21 mouse cellular contexts compared by ENCODE assay signal in genomic region chr3:137289683-137289984, GRCm38 (mm10). TPM values are rescaled to one million over a fixed set of nuclear protein-coding genes. Genes with fewer than 3 reads are reported as not detected.
DNase-seq lines count a peak whose midpoint lies in the region; ATAC-seq and TF ChIP-seq lines count a peak whose summit lies in the region.
"Had no signal": no experiment of that assay in that cellular context is flagged by ENCODE, and none has a peak within 500 bp of the region (broad histone marks: within the 10 kb centered on the region; RNA-seq: fewer than 3 reads in every experiment).

No protein-coding gene starts in this region.

- CTCF ChIA-PET in Patski (lab: Charles Lee): interaction anchor here (1.0 to 1.5 kb wide), 2 partner anchors 21 to 23 kb away, joined by 3 to 4 read pairs; no protein-coding TSS in a partner anchor

- H3K36me3 ChIP-seq in forebrain, embryonic 14.5 days (ENCODE audit: control insufficient read depth, insufficient read depth, low read length): no peaks in the 10 kb centered on the region
- no peaks in the 10 kb centered on the region for H3K36me3 ChIP-seq in forebrain, embryonic 11.5 days (ENCODE audit: control insufficient read depth, insufficient read depth, low read length)
- H3K36me3 ChIP-seq in neural tube, embryonic 12.5 days: no peaks in the 10 kb centered on the region
- H3K36me3 ChIP-seq in midbrain, embryonic 11.5 days (ENCODE audit: control insufficient read depth, insufficient read depth, low read length): no peaks in the 10 kb centered on the region
- no peaks in the 10 kb centered on the region for H3K36me3 ChIP-seq in hindbrain, postnatal 0 days (ENCODE audit: insufficient read depth, low read length)
- H3K36me3 ChIP-seq: heart, embryonic 10.5 days; hindbrain, embryonic 13.5 days had no signal

- H3K9me3 ChIP-seq in forebrain, embryonic 14.5 days (replicated peaks; ENCODE audit: control insufficient read depth, low read length): no peaks in the 10 kb centered on the region
- H3K9me3 ChIP-seq in forebrain, embryonic 11.5 days (ENCODE audit: control insufficient read depth, low read length): no peaks in the 10 kb centered on the region
- no peaks in the 10 kb centered on the region for H3K9me3 ChIP-seq in neural tube, embryonic 12.5 days
- H3K9me3 ChIP-seq in midbrain, embryonic 11.5 days (ENCODE audit: control insufficient read depth, low read length): no peaks in the 10 kb centered on the region
- no peaks in the 10 kb centered on the region for H3K9me3 ChIP-seq in hindbrain, postnatal 0 days (ENCODE audit: low read length)
- H3K9me3 ChIP-seq: heart, embryonic 10.5 days; hindbrain, embryonic 13.5 days; megakaryocyte, embryonic 14.5 days had no signal

- 49% methylated on average over 3 of the region's 3 CpGs for WGBS in forebrain, embryonic 14.5 days
- WGBS in forebrain, embryonic 11.5 days: 74% methylated on average over 3 of the region's 3 CpGs
- 20% methylated on average over 3 of the region's 3 CpGs for WGBS in neural tube, embryonic 12.5 days
- WGBS in midbrain, embryonic 11.5 days: 87% methylated on average over 3 of the region's 3 CpGs
- WGBS in hindbrain, postnatal 0 days: 80% methylated on average over 3 of the region's 3 CpGs

- H3K9ac ChIP-seq in forebrain, embryonic 14.5 days (ENCODE audit: low read length): no peak overlapping the region
- H3K9ac ChIP-seq in forebrain, embryonic 11.5 days (ENCODE audit: low read length): no peak overlapping the region
- H3K9ac ChIP-seq in neural tube, embryonic 12.5 days: no peak overlapping the region
- H3K9ac ChIP-seq in midbrain, embryonic 11.5 days (ENCODE audit: low read length): no peak overlapping the region
- no peak overlapping the region for H3K9ac ChIP-seq in hindbrain, postnatal 0 days (replicated peaks; ENCODE audit: low read length)
- H3K9ac ChIP-seq: hindbrain, embryonic 13.5 days had no signal

- no peak overlapping the region for H3K27ac ChIP-seq in forebrain, embryonic 14.5 days (ENCODE audit: low read depth, low read length)
- no peak overlapping the region for H3K27ac ChIP-seq in forebrain, embryonic 11.5 days (ENCODE audit: low read depth, low read length)
- no peak overlapping the region for H3K27ac ChIP-seq in neural tube, embryonic 12.5 days
- no peak overlapping the region for H3K27ac ChIP-seq in midbrain, embryonic 11.5 days (ENCODE audit: low read depth, low read length)
- no peak overlapping the region for H3K27ac ChIP-seq in hindbrain, postnatal 0 days
- H3K27ac ChIP-seq: heart, embryonic 10.5 days; hindbrain, embryonic 13.5 days had no signal

- no peak for TF ChIP-seq CTCF in Patski (IDR thresholded peaks at IDR 0.05)
- TF ChIP-seq CTCF in hindbrain, postnatal 0 days (IDR thresholded peaks at IDR 0.05; ENCODE audit: low read depth): no peak

- POLR2A ChIA-PET in Patski (lab: Charles Lee): interaction anchor here (0.6 kb wide), 1 partner anchor 13 kb away, joined by 3 read pairs; no protein-coding TSS in a partner anchor

- ATAC-seq in forebrain, embryonic 14.5 days: 0 out of 2 replicates have a peak, but pooled peaks have one; percentile 23
- no peak for ATAC-seq in forebrain, embryonic 11.5 days (replicated peaks; ENCODE audit: low FRiP score)
- peak; percentile 46 for ATAC-seq in Patski
- ATAC-seq in neural tube, embryonic 12.5 days (ENCODE audit: low FRiP score, low read depth): peak; percentile 72
- ATAC-seq in midbrain, embryonic 11.5 days (ENCODE audit: low FRiP score): no peak
- ATAC-seq in hindbrain, postnatal 0 days: no peak
- ATAC-seq: activated CD4-positive, CD25-positive, alpha-beta regulatory T cell, adult 4 months; intestine, embryonic 16.5 days had no signal

- no peaks in the 10 kb centered on the region for H3K27me3 ChIP-seq in forebrain, embryonic 14.5 days (replicated peaks; ENCODE audit: control insufficient read depth, insufficient read depth, low read length)
- H3K27me3 ChIP-seq in forebrain, embryonic 11.5 days (ENCODE audit: control insufficient read depth, insufficient read depth, low read length): no peaks in the 10 kb centered on the region
- H3K27me3 ChIP-seq in Patski: no peaks in the 10 kb centered on the region
- no peaks in the 10 kb centered on the region for H3K27me3 ChIP-seq in neural tube, embryonic 12.5 days (replicated peaks)
- H3K27me3 ChIP-seq in midbrain, embryonic 11.5 days (ENCODE audit: control insufficient read depth, insufficient read depth, low read length): no peaks in the 10 kb centered on the region
- H3K27me3 ChIP-seq in hindbrain, postnatal 0 days (ENCODE audit: insufficient read depth, low read length): no peaks in the 10 kb centered on the region
- H3K27me3 ChIP-seq: hindbrain, embryonic 13.5 days; megakaryocyte, embryonic 14.5 days had no signal

- H3K4me3 ChIP-seq in forebrain, embryonic 14.5 days (ENCODE audit: low read depth, low read length): no peak overlapping the region
- H3K4me3 ChIP-seq in forebrain, embryonic 11.5 days (ENCODE audit: low read depth, low read length): no peak overlapping the region
- H3K4me3 ChIP-seq in neural tube, embryonic 12.5 days: no peak overlapping the region
- H3K4me3 ChIP-seq in midbrain, embryonic 11.5 days (ENCODE audit: low read depth, low read length): no peak overlapping the region
- no peak overlapping the region for H3K4me3 ChIP-seq in hindbrain, postnatal 0 days (ENCODE audit: low read length)
- H3K4me3 ChIP-seq: heart, embryonic 10.5 days; hindbrain, embryonic 13.5 days; megakaryocyte, embryonic 14.5 days had no signal

- H3K4me1 ChIP-seq in forebrain, embryonic 14.5 days (ENCODE audit: control insufficient read depth, insufficient read depth, low read length): no peaks in the 10 kb centered on the region
- no peaks in the 10 kb centered on the region for H3K4me1 ChIP-seq in forebrain, embryonic 11.5 days (replicated peaks; ENCODE audit: control insufficient read depth, insufficient read depth, low read length)
- no peaks in the 10 kb centered on the region; the same call in 1 of the 2 replicates for H3K4me1 ChIP-seq in neural tube, embryonic 12.5 days
- H3K4me1 ChIP-seq in midbrain, embryonic 11.5 days (ENCODE audit: control insufficient read depth, insufficient read depth, low read length): no peaks in the 10 kb centered on the region
- H3K4me1 ChIP-seq in hindbrain, postnatal 0 days (ENCODE audit: insufficient read depth, low read length): no peaks in the 10 kb centered on the region
- H3K4me1 ChIP-seq: heart, embryonic 10.5 days; hindbrain, embryonic 13.5 days had no signal

- in situ Hi-C loops in Patski (cut with MboI; ENCODE audit: low pct_unique_long_range_greater_than_20kb): no loop called here

- DNase-seq in forebrain, embryonic 14.5 days (ENCODE audit: low spot score): no peak
- no peak for DNase-seq in forebrain, embryonic 11.5 days (ENCODE audit: low spot score)
- DNase-seq in Patski (ENCODE audit: low read depth, low spot score): peak; percentile 93
- peak; percentile 28 for DNase-seq in hindlimb bud, embryonic 11.5 days (ENCODE audit: extremely low spot score, low read depth, low spot score)
- DNase-seq in midbrain, embryonic 11.5 days (ENCODE audit: low spot score, missing footprints): no peak
- DNase-seq in hindbrain, postnatal 0 days (ENCODE audit: low spot score): no peak
- DNase-seq: adrenal gland, postnatal 25 days; cerebellum, adult 2 months; gastrocnemius, postnatal 14 days; heart, postnatal 14 days; layer of hippocampus, postnatal 36 days; left cerebral cortex, postnatal 4 days; lung, postnatal 10 days; right cerebral cortex, adult 18-20 months; thymus, postnatal 4 days had no signal

- H3K4me2 ChIP-seq in forebrain, embryonic 14.5 days (ENCODE audit: low read length): no peak overlapping the region
- H3K4me2 ChIP-seq in forebrain, embryonic 11.5 days (ENCODE audit: low read depth, low read length, severe bottlenecking): no peak overlapping the region
- no peak overlapping the region for H3K4me2 ChIP-seq in neural tube, embryonic 12.5 days (replicated peaks)
- H3K4me2 ChIP-seq in midbrain, embryonic 11.5 days: no peak overlapping the region
- H3K4me2 ChIP-seq in hindbrain, postnatal 0 days (ENCODE audit: low read depth, low read length): no peak overlapping the region
- H3K4me2 ChIP-seq: hindbrain, embryonic 13.5 days had no signal

RNA-seq across cellular contexts. Expression of gene Emcn, which starts 51.2 kb away (rescaled TPM):
- polyA plus RNA-seq in forebrain, embryonic 14.5 days (2014; fragmentation: Nextera tagmentation; extraction: Ambion mirVana): 12.5 and 13.2 TPM in 2 replicates
- polyA plus RNA-seq in forebrain, embryonic 11.5 days (2014; fragmentation: Nextera tagmentation; extraction: Ambion mirVana): 19.7 and 23.1 TPM in 2 replicates
- polyA plus RNA-seq in Patski (2021): not detected
- polyA plus RNA-seq in neural tube, embryonic 12.5 days (2016; fragmentation: Nextera tagmentation; extraction: Ambion mirVana): 19.1 and 24.1 TPM in 2 replicates
- 25.4 and 27.5 TPM in 2 replicates for polyA plus RNA-seq in midbrain, embryonic 11.5 days (2014; fragmentation: Nextera tagmentation; extraction: Ambion mirVana)
- total RNA-seq in hindbrain, postnatal 0 days (2014; rRNA removed): 3.5 and 7.1 TPM in 2 replicates
- polyA plus RNA-seq in hindbrain, postnatal 0 days (2015; fragmentation: Nextera tagmentation; extraction: Ambion mirVana): 8.7 and 9.5 TPM in 2 replicates

Comparison
In these comparisons a context has a peak if more than half of its experiments do, and no peak if none do; other contexts are left out.
1. ATAC-seq: peak in forebrain, embryonic 14.5 days (single experiment), Patski (single experiment) and neural tube, embryonic 12.5 days (single experiment); none in forebrain, embryonic 11.5 days (single experiment), midbrain, embryonic 11.5 days (single experiment) and hindbrain, postnatal 0 days (single experiment).
2. DNase-seq: peak in Patski (single experiment) and hindlimb bud, embryonic 11.5 days (single experiment); none in forebrain, embryonic 14.5 days (single experiment), forebrain, embryonic 11.5 days (single experiment), midbrain, embryonic 11.5 days (single experiment) and hindbrain, postnatal 0 days (single experiment).